Mouse (Mus musculus) brown adipose tissue, adult 24 weeks (tissue): ENCODE results near the gene Bri3. TPM values are rescaled to one million over a fixed set of nuclear protein-coding genes. Genes with fewer than 3 reads are reported as not detected.

Source experiments
- H3K27ac ChIP-seq: fragments of 200-500 bp; replicated peaks from 2 replicates; pipeline ENCODE4 v1.5.1; 2012; ENCODE audit warnings: low read depth, mild to moderate bottlenecking, low read length
- H3K4me1 ChIP-seq: fragments of 200-500 bp; 2 replicates; pipeline ENCODE4 v1.6.1; 2012; ENCODE audit warnings: low read length, mixed read lengths; ENCODE audit not compliant: control insufficient read depth, insufficient read depth, insufficient read length
- H3K4me3 ChIP-seq: fragments of 200-500 bp; 2 replicates; pipeline ENCODE4 v1.5.1; 2012; ENCODE audit warnings: low read depth, mild to moderate bottlenecking, low read length, moderate library complexity; ENCODE audit not compliant: insufficient read depth
- polyA plus RNA-seq: library from polyadenylated mRNA; stranded (reverse); fragments of >200 nt; gene quantifications from 2 replicates; pipeline ENCODE4 v1.2.4, GENCODE M21; 2012; ENCODE audit not compliant: missing spikeins, insufficient read depth, insufficient read length

Gene Bri3
- polyA plus RNA-seq, 1 experiment: 282 TPM

DNA sequence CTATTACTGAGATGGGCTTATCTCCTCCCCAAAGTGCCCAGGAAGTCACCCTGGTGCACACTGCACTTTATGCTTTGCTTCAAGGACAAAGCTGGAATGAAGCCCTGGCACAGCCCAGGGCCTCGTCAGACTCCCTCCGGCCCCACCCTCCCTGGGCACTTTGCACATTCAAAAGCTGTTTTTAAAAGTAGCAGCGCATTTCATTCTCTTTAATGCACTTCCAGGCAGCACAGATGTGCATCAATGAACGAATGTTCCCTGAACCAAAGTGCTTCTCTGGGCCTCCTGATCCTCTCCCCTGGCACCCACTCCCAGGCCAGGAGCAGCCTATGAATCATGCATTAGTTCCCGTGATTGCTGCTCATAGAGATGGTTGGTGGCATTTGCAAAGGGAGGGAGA, 167.5 kb downstream of the Bri3 start:
- Histone ChIP-seq H3K4me1 (no peaks in the 10 kb centered on the region), H3K4me3 (no peak overlapping the region), H3K27ac (no peak overlapping the region)

DNA sequence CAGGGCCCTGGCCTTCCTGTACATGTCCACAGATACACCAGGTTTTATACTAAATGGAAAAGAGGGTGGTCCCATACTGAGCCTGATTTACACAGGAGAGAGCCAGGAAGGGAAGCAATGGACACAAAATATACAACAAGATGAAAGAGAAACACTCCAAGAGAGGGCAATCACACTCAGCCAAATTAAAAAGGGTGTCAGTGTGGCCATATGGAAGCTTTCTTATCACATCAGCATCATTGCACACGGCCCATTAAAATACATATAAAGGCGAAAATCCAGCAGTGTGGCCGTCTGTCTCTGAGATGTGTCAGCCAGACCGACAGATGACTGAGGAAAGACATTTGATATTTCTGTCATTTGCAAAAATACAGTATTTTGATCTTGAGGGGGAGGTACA, 168.5 kb downstream of the Bri3 start:
- no peak overlapping the region for H3K4me3 ChIP-seq
- H3K27ac ChIP-seq: no peak overlapping the region
- H3K4me1 ChIP-seq: no peaks in the 10 kb centered on the region

DNA sequence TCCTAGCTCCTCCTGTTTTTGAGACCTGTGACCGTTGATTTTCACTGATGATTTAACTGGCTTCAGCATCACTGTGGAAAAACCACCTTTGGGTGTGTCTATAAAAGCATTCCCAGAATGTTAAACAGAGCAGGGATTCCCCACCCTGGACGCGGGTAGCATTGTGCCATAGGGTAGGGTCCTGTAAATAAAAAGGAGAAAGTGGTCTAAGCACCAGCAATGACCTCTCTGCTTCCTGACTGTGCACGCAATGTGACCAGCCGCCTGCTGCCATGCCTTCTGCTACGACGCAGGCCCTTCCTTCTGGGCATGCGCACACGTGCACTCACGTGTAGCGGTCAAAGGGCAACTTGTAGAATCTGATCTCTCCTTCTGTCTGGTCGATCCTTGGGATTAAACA, 174.2 kb downstream of the Bri3 start:
- no peak overlapping the region for H3K4me3 ChIP-seq
- no peak overlapping the region for H3K27ac ChIP-seq
- H3K4me1 ChIP-seq: no peaks in the 10 kb centered on the region

DNA sequence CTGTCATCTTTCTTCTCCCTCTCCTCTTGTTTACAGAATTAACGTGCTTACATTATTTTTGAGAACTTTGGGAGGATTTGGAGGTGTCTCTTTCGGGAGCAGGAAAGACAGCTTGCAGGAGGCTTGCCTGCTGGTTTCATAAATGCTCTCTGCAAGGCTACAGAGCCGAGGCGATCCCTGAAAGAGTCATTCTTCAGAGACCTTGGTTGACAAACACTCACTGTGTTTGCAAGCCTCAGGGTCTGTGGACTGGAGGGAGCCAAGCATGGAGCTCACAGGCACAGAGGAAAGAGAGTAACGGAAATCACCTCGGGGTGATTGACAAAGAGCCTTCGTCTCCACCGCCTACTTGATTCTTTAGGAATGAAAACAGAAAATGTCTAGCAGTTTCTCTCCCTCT, 175.8 kb downstream of the Bri3 start:
- H3K4me3 ChIP-seq: no peak overlapping the region
- H3K4me1 ChIP-seq: no peaks in the 10 kb centered on the region
- no peak overlapping the region for H3K27ac ChIP-seq

DNA sequence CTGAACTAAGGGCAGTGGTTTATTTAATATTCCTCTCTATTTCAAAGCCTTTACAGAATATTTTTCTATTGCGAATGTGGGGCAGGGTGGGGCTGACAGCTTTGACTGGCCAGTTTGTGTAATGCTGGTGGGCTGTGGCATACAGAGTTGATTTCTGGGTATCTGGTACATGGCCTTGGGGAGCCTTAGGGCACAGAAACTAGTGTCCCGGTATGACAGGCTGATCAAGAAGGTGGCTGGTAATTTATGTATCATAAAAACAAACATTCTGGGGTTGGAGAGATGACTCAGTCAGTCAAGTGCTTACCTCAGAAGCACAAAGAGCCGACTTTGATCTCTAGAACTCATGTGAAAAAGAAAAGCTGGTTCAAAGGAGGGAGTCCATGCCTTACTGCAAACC, 182.5 kb downstream of the Bri3 start:
- Histone ChIP-seq H3K4me3 (no peak overlapping the region), H3K27ac (no peak overlapping the region), H3K4me1 (no peaks in the 10 kb centered on the region)

DNA sequence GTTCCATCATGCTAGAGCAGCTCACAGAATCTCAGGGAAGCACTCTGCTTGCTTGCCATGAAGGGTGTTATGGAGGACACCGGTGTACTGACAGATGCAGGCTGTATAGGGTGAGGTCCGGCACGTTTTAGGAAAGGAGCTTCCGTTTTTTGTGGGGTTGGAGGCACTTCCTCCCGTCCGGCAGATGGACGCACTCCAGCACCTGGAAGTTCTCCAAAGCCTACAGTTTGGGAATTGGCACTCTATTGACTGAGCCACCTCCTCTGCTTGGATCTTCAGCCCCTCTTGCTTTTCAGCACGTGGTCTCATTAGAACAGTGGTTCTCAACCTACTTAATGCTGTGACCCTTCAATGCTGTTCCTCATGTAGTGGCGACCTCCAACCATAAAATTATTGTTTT, 183.6 kb downstream of the Bri3 start:
- Histone ChIP-seq H3K4me1 (no peaks in the 10 kb centered on the region), H3K4me3 (no peak overlapping the region), H3K27ac (no peak overlapping the region)

DNA sequence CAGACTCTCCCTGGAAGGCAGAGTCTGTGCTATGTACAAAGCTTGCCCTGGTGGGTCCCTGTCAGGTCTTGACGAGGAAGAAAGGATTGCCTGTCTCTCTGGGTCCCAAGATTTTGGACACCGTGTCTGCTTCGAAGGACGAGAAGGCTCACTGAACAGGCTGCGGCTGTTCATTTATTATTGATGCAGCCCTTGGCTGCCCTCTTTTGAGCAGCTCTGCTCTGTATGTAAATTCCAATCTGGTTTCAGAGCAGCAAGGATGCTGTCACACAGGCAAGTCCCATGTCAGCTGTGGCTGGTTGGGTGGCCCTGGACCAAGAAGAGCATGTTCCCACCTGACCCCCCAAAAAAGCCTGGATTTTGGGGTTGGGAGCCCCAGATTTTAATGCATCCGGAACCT, 187.2 kb downstream of the Bri3 start:
- Histone ChIP-seq H3K27ac (no peak overlapping the region), H3K4me1 (no peaks in the 10 kb centered on the region), H3K4me3 (no peak overlapping the region)

DNA sequence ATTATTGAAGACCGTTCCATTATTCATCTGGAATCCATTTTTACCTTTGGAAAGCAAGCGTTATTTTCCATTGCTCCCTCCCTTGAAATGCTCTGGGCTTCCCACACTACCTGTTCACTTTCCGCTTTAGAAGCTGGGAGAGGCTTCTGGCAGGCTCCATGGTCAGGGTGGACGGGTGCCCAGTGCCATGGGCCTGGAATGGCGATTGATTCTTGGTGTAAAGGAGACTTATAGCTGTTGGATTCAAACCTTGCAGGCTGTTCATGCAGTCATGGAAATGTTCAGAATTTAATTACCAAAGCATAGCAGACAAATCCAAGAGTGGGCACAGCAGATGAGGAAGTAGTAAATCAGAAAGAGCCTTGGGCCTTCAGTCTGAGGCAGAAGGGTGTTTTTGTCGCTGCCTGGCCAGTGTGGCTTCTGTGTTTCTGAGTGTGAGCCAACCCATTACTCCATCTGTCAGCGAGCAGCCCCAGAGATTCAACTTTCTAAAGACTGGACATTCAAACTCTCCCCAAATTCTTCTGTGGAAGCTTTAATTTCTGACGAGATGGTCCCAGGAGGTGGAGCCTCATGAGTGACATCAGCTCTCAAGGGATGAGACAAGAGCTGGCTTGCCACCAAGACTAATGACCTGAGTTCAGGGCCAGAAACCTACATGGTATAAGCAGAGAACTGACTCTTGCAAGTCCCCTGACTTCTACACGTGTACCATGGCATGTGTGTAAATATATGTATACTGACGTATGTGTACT, 195.2 kb downstream of the Bri3 start:
- H3K4me1 ChIP-seq: no peaks in the 10 kb centered on the region
- no peak overlapping the region for H3K4me3 ChIP-seq
- H3K27ac ChIP-seq: no peak overlapping the region

DNA sequence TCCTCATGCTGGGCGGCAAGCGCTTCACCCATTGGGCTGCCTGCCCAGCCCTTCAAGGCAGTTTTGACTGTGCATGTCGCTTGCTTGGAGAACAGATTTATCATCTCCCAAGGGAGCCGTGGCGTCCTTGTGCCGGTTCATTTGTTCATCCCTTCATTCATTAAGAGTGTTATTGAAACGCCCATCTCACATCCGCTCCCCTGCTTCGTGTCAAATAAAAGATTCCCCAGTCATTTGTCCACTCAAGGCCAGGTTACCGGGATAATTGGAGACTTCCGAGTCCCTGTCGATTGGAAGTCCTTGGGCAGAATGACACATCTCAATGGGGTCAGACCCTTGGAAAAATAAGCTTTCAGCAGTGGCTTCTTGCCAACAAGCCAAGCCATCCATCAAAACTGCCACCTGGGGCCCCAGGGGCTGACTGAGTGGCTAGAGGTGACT, 197.6 kb downstream of the Bri3 start:
- H3K27ac ChIP-seq: no peak overlapping the region
- H3K4me1 ChIP-seq: no peaks in the 10 kb centered on the region
- H3K4me3 ChIP-seq: no peak overlapping the region

DNA sequence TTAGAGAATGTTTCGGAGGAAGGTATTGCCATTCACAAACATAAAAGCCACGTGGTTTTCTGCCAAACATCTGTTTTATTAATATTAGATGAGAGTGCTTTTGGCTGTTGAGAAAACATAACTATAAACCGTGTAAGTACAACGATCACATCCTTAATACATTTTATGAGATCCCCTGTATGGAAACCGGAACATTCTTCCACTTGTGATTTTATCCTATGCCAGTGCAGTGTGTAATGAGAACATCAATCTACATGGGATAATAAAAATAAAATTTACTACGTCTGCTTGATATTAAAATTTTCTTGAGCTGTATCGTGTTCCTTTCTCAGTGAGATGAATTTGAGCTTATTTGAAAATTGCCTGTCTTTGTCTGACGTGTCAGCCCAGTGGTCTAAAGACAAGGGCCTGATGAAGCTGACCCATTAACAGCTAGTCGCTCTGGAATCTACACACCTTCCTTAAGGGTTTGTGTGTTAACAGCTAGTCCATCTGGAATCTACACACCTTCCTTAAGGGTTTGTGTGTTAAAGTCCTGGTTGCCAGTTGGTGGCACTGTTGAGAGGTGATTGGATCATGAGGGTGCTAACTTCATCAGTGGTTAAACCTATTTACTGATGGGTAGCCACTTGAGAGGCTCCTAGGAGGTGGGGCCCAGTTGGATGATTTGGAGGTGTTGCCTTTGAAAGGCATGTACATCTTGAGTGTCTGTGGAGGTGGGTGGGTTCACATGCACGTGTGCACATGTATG, 202.4 kb downstream of the Bri3 start:
- Histone ChIP-seq H3K4me3 (no peak overlapping the region), H3K4me1 (no peaks in the 10 kb centered on the region), H3K27ac (no peak overlapping the region)

DNA sequence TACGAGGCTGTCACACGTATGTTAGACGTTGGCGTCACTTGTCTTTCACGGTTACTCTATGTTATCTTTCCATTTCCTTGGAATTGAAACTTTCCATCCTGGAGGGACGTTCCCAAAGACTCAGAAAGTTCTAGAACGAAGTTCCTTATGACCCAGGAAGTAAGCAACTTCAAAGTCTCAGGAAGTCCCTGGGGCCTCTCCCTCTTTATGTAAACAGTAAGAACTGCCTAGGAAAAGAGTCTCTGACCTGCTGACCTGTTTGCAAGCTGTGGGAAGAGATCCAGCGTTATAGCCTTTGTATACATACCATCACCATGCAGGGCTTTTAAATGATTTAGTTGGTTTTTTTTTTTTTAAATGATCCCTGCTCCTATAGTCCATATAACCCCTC, 203.0 kb downstream of the Bri3 start:
- Histone ChIP-seq H3K4me3 (no peak overlapping the region), H3K27ac (no peak overlapping the region), H3K4me1 (no peaks in the 10 kb centered on the region)

DNA sequence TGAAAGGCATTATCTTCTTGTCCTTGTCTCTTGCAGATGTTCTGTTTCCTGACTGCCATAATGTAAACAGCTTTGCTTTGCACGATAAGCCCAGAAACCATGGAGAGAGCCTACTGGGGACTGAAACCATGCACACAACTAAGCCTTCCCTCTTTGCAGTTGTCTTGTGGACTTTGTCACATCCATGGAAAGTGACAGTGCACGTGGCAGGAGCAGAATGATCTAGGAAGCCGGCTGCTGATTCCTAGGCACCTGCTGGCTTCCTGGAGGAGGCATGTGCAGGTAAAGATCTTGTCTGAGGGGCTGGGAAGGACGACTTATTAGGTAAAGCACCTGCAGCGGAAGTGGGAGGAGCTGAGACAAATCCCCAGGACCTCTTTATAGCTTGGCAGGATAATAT, 203.7 kb downstream of the Bri3 start:
- H3K4me3 ChIP-seq: no peak overlapping the region
- H3K27ac ChIP-seq: no peak overlapping the region
- no peaks in the 10 kb centered on the region for H3K4me1 ChIP-seq

DNA sequence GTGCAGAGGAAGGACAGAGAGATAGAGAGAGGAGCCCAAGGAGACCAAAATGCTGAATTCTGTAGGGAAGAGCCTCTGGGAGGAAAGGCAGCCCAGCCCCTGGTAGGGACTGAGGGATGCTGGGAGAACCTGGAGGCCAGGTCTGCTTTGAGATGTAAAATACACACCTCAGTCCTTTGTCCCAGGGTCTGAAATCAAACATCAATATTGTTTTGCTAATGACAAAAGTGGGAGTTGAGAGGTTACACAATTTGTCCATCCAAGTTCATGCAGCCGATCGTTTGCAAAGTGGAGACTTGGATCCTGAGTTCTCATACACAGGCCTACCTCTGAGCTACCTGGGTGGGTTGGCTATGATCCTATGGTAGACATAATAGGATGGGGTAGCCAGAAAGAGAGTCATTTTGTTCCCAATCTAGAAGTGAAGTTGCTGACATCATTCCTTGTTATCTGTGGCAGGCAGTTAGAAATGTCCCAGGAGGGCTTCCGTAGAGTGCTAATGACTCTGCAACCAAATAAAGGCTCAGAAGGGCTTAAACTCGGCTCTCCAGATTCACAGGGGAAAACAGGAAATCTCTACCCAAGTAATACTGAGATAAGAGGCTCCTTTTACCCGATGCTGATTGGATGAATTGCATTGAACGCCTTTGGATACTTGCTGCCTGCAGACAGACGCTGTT, 208.7 kb downstream of the Bri3 start:
- Histone ChIP-seq H3K27ac (no peak overlapping the region), H3K4me1 (no peaks in the 10 kb centered on the region), H3K4me3 (no peak overlapping the region)

DNA sequence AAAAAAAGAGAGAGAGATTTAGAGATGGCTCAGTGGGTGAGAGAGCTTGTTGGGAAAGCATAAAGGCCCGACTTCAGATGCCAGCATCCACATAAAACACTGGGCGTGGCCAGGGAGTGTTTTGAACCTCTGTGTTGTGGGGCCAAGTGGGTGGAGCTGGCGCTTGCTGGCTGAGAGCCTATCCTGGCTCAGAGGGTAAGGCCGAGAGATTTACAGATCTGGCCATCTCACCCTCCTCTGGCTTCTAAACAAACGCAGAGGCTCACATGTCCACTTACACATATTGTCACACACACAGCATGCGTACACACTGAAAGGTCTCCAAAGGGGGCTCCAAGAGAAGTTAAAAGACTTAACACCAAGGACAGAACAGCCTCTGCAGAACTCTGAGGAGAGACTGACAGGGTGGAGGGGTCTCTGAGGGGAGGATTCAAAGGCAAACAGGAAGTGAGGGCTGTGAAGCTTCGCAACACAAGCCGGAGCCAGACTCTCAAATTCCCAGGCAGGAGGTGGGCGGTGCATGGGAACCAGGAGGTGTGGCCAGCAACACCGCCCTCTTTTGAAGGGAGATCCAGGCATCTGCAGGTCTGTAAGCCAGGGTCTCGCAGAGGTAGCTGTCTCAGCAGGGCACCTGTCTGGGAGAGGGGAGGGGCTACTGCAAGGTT, 213.5 kb downstream of the Bri3 start:
- Histone ChIP-seq H3K4me3 (no peak overlapping the region), H3K27ac (no peak overlapping the region), H3K4me1 (no peaks in the 10 kb centered on the region)

DNA sequence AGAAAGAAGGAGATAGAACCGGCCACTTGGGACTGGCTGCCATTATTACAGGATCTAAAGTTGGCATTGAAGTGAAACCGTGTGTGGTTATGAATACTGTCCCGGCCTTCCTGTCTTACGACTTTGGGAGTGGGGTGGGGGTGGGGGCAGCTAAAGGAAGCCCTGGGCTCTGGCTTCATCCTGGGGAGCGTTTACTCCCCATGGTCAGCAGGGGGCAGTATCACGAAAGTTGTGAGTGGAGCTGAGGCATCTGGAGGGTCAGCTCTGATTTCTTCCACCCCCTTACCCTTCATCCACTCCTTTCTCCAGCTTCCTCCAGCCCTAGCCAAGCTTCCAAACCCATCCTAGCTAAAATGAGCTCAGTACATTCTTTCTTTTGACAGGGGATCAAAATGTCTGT, 222.8 kb downstream of the Bri3 start:
- H3K4me3 ChIP-seq: no peak overlapping the region
- H3K27ac ChIP-seq: no peak overlapping the region
- no peaks in the 10 kb centered on the region for H3K4me1 ChIP-seq
